Mouse (Mus musculus) heart, adult 2 months (tissue): ENCODE data around the gene Tex33. TPM values are rescaled to one million over a fixed set of nuclear protein-coding genes. Genes with fewer than 3 reads are reported as not detected.

Experiments
- DNase-seq, 2 experiments: peaks; one replicate each; pipeline ENCODE4 v3.0.0; 2021
- H3K27ac ChIP-seq: fragments of 200-600 bp; 2 replicates; pipeline ENCODE4 v1.8.1; 2022
- H3K27me3 ChIP-seq: fragments of 200-500 bp; 2 replicates; pipeline ENCODE4 v1.6.1; 2012; ENCODE audit warnings: mild to moderate bottlenecking, low read length, inconsistent platforms, mixed read lengths; ENCODE audit not compliant: control insufficient read depth, insufficient read depth
- H3K36me3 ChIP-seq: fragments of 200-500 bp; 2 replicates; pipeline ENCODE4 v1.6.1; 2012; ENCODE audit warnings: low read length, inconsistent platforms; ENCODE audit not compliant: control insufficient read depth, insufficient read depth
- H3K4me1 ChIP-seq: fragments of 200-500 bp; 2 replicates; pipeline ENCODE4 v1.6.1; 2011; ENCODE audit warnings: low read length; ENCODE audit not compliant: control insufficient read depth, insufficient read depth
- H3K4me3 ChIP-seq: fragments of 200-600 bp; 2 replicates; pipeline ENCODE4 v1.8.1; 2022
- H3K79me2 ChIP-seq: fragments of 200-500 bp; replicated peaks from 2 replicates; pipeline ENCODE4 v1.6.1; 2012; ENCODE audit warnings: mild to moderate bottlenecking, inconsistent platforms, low read length, moderate library complexity, mixed read lengths; ENCODE audit not compliant: control insufficient read depth, insufficient read depth
- H3K9ac ChIP-seq: fragments of 200-500 bp; 2 replicates; pipeline ENCODE4 v1.6.1; 2012; ENCODE audit warnings: low read depth, mild to moderate bottlenecking, control low read depth, inconsistent platforms, low read length, mixed read lengths
- CTCF ChIP-seq: fragments of 200-600 bp; IDR thresholded peaks from 2 replicates; pipeline ENCODE4 v1.8.1; 2022; ENCODE audit warnings: antibody characterized with exemption, mild to moderate bottlenecking, moderate library complexity
- EP300 ChIP-seq: fragments of 200-500 bp; IDR thresholded peaks from 2 replicates; pipeline ENCODE4 v1.6.1; 2011; ENCODE audit warnings: low read depth, low read length, control low read depth; ENCODE audit not compliant: insufficient read depth
- POLR2A ChIP-seq: fragments of 200-500 bp; IDR thresholded peaks from 2 replicates; pipeline ENCODE4 v1.6.1; 2011; ENCODE audit warnings: mild to moderate bottlenecking, low read depth, low read length, control low read depth; ENCODE audit not compliant: insufficient read depth
- WGBS: fragments of 180-500 bp; shearing (Covaris S2); methylation state at CpG from one replicate; pipeline ENCODE4 v1.1.7; 2018; 5-methylcytosine and 5-hydroxymethylcytosine counted together
- intact Hi-C: fragments of 180-260 bp; cut with DNase I; formaldehyde crosslinking; loops from one replicate; pipeline ENCODE4 v1.15.1; 2025
- polyA plus RNA-seq: library from polyadenylated mRNA; depleted of rRNA; stranded (reverse); fragments of >200 nt; gene quantifications from 2 replicates; pipeline ENCODE4 v1.2.3, GENCODE M21; 2012
- total RNA-seq, 2 experiments: library from RNA; stranded (reverse); gene quantifications; 2 replicates each; pipeline ENCODE4 v1.2.3; 2021

Gene Tex33
- total and polyA plus RNA-seq, 3 experiments: 0.43 TPM; not detected in 2

DNA sequence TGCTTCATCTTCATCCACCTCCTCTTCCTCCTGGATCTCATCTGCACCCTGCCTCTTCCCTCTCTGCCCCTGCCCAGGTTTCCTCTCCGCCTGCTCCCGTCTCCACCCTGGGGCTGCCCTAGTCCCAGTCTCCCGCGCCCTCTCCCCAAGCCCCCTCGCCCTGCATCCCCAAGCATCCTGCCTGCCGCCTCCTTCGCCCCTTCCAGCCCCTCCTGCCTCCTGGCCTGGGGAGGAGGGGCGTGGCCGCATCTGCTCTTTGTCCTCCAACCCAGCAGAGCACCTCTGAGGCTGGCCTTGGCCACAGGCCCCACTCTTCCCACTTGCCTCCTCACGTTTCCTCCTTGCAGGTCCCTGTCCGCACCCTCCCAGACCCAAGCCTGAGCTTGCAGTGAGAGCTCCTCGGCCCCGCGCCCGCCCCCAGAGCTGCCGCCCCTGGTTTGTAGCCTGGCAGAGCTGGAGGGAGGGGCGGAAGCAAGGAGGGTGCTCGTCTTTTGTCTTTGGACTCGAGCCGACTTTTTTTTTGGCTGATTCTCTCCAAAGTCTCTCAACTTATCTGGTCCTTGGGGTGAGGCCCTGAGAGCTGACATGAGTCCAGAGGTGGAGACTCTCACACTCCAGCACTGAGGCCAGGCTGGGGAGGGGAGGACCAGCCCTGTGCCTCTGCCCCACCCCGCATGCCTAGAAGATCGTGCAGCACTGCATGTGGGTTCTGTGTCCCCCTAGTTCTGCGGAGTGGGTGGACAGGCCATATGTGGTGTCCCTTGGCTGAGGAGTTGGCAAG, 41.7 kb upstream of the Tex33 start:
- DNase-seq: peak; percentile 72 to 73
- Histone ChIP-seq H3K9ac (0 out of 2 replicates have a peak overlapping the region, but pooled peaks have one; percentile 9), H3K27ac (peak overlapping the region; percentile 45), H3K27me3 (no peaks in the 10 kb centered on the region), H3K4me1 (peaks cover 3% of the 10 kb centered on the region), H3K79me2 (no peaks in the 10 kb centered on the region), H3K36me3 (no peaks in the 10 kb centered on the region), H3K4me3 (peak overlapping the region; percentile 2; the same call in 1 of the 2 replicates)
- 28% methylated on average over 23 of the region's 23 CpGs for WGBS
- intact Hi-C loops: no loop called here
- TF ChIP-seq POLR2A (no peak), EP300 (no peak), CTCF (no peak)

DNA sequence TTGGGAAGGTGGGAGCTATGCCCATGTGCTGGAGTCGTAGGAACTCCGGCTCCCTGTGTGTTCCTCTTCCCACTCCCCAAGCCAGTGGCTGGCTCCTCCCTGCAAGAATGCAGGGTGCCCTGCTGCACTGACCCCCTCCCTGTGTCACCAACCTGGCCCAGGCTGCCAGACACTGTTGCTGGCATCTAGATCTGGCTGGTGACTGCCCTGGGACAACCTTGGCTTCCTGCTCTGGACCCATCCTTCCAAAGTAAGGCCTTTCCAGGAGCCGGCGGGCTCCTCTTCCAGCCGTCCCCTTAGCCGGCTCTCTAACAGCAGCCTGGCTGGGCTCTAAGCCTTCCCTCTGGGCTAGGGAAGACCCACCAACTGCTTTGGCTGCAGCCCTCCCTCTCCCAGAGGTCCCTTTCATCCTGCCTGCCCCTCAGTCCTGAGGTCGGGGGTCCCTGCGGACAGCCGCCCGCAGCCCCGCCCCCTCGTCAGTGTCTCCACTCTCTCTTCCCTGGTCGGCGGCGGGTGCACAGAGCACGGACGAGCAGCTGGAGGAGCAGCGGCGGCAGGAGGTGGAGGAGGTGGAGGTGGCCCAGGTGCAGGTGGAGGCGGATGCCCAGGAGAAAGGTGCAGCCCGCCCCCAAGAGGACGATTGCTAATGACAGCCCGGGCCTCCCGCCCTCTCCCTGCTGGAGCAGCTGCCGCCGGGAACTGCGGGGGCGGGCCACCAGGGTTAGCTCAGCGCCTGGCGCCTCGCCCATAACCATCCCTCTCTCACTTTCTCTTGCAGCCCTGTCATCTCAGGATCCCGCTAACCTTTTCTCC, 40.9 kb upstream of the Tex33 start:
- TF ChIP-seq CTCF: peak; percentile 59
- no peak for TF ChIP-seq POLR2A
- peak overlapping the region; percentile 4; the same call in 1 of the 2 replicates for H3K9ac ChIP-seq
- intact Hi-C loops: no loop called here

DNA sequence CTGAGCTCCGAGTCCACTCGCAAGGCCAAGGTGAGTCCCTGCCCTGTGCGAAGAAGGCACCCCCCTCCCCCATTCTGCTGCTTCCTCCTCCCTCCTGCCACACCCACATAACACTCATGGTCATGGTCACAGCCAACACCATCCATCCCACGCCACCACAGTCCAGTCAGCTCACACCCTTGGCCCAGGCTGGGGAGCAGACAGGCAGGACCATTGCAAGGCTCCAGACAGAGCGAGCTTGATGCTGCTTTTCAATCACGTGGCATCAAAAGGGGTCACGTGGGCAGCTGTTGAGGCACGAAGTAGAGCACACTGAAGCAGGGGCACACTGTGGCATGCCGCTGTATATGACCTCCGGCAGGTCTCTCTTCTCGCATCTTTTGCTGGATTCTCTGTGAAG, 40.0 kb upstream of the Tex33 start:
- Histone ChIP-seq H3K9ac (no peak overlapping the region), H3K27ac (no peak overlapping the region), H3K79me2 (no peaks in the 10 kb centered on the region), H3K36me3 (no peaks in the 10 kb centered on the region), H3K4me3 (no peak overlapping the region), H3K27me3 (no peaks in the 10 kb centered on the region), H3K4me1 (peaks cover 5% of the 10 kb centered on the region)
- no peak for DNase-seq
- intact Hi-C loops: no loop called here
- TF ChIP-seq CTCF (no peak), POLR2A (no peak)
- 84% methylated on average over 11 of the region's 11 CpGs for WGBS

More for the DNA sequence above, 40.9 kb upstream of the Tex33 start:
- Histone ChIP-seq H3K79me2 (no peaks in the 10 kb centered on the region), H3K4me3 (peak overlapping the region; percentile 2; the same call in 1 of the 2 replicates), H3K36me3 (no peaks in the 10 kb centered on the region), H3K4me1 (peaks cover 3% of the 10 kb centered on the region), H3K27me3 (no peaks in the 10 kb centered on the region), H3K27ac (peak overlapping the region; percentile 45; the same call in 1 of the 2 replicates)
- 15% methylated on average over 32 of the region's 32 CpGs for WGBS
- peak; percentile 88 to 90 for DNase-seq

GRCm38 (mm10) chr15:78434896-78435520, 39.3 kb upstream of the Tex33 start:
- intact Hi-C loops: no loop called here
- Histone ChIP-seq H3K27ac (no peak overlapping the region), H3K4me3 (no peak overlapping the region), H3K27me3 (no peaks in the 10 kb centered on the region), H3K4me1 (peaks cover 5% of the 10 kb centered on the region), H3K9ac (no peak overlapping the region), H3K36me3 (no peaks in the 10 kb centered on the region), H3K79me2 (no peaks in the 10 kb centered on the region)
- WGBS: 54% methylated on average over 6 of the region's 6 CpGs
- DNase-seq: no peak
- TF ChIP-seq EP300 (no peak), CTCF (peak; percentile 63)

DNA sequence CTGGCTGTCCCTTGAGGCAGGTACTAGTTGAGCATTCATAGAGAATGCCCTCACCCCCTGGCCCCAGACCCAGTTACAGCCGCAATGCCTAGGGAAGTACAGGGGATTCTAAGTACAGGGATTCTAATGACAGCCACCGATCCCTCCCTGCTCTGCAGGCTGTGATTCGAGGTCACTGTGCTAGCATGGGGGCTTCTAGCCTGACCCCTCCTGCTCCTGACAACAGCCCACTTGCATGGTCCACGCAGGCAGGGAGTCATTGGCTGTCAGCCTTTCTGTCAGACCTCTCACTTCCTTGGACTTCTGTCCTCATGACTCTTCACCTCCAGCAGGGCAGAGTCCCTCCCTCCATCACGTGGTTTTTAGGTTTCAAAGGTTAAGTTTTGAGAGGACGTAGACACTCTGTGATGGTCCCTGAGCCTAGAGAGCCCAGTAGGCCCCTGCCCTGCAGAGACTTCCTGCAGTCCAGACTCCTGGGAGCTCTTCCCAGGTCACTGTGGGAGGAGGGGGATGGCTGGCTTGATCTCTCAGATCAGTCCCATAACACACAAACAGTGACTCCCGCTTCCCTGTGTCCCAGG, 35.9 kb upstream of the Tex33 start:
- 68% methylated on average over 7 of the region's 7 CpGs for WGBS
- no peaks in the 10 kb centered on the region for H3K36me3 ChIP-seq
- no peak overlapping the region; the same call in 1 of the 2 replicates for H3K27ac ChIP-seq
- TF ChIP-seq POLR2A (no peak), EP300 (no peak), CTCF (no peak)
- intact Hi-C loops: no loop called here
- H3K27me3 ChIP-seq: no peaks in the 10 kb centered on the region
- peaks cover 4% of the 10 kb centered on the region; the same call in 1 of the 2 replicates for H3K4me1 ChIP-seq
- H3K9ac ChIP-seq: no peak overlapping the region
- H3K4me3 ChIP-seq: no peak overlapping the region
- H3K79me2 ChIP-seq: no peaks in the 10 kb centered on the region
- DNase-seq: no peak
